Mouse (Mus musculus) kidney, adult 8-10 months (tissue): Measurements from ENCODE around the gene Dnajb12.

Source experiments
- DNase-seq, 2 experiments: peaks; one replicate each; pipeline ENCODE4 v3.0.0; 2022

Dnajb12 gene

DNA sequence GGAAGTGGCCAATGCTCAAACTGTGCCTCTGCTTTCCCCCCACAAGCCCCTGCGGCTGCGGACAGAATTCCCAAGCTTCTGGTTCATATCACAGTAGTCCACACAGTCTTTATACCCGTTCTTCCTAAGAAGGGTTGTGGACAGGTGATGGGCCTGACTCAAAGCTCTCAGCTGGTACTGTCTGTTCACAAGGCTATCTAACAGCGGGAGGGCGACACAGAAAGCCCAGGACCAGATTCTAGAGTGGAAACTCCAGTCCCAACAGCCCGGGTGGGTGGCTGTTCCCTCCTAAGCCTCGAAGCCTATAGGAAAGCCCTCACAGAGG is 41.1 kb downstream of the Dnajb12 start:
- no peak for DNase-seq

DNA sequence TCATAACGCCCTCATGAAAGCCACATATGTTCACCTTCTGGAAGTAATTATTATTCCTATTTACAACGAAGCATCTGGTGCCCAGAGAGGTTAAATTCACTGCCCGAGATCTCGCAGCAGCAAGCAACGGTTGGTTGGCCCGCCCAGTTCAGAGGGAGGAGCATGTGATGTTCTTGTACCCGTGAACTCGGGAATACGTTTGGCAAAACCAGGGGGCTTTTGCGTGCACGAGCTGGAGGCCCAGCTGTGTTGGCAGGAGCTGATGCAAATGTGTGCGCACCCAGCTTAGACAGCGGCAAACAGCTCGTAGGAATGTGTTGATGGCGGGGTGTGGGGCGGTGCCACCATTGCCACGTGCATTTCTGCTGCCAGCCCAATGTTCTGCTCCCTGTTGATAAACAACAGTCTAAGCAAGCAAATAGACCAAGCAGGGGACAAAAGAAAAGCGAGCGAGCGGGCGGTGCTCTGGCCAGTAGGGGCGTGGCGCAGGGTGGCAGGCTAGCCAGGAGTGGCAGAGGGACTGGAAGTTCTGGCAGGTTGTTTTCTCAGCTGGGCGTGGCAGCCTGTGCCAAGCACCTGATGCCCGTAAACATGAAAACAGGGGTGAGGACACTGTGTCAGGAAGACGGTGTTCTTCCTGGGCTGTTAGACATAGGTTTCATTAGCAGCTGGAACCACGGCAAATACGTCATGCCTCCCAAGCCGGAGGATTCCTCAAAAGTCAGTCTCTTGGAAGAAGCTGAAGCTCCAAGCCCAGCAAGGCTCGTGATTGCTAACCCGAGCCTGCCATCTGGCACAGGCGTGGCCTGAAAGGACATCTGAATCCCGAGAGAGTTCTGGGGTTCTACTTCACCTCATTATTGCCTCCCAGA is 41.7 kb downstream of the Dnajb12 start:
- peak; percentile 78 to 81 for DNase-seq

DNA sequence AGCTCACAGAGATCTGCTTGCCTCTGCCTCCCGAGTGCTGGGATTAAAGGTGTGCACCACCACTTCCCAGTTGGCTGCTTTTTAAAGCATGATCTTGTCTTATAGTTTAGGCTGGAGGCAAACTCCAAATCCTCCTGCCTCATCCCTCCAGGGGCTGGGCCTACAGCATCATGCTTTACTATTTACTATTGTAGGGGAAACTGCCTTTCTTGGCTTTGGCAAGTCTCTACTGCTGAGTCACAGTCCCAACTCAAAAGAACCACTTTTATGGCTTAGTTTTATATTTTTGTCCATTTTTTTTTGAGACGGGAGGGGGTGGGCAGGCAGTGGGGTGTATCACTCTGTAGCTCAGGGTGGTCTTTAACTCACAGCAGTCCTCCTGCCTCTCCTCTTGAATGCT is 44.1 kb downstream of the Dnajb12 start:
- no peak for DNase-seq

DNA sequence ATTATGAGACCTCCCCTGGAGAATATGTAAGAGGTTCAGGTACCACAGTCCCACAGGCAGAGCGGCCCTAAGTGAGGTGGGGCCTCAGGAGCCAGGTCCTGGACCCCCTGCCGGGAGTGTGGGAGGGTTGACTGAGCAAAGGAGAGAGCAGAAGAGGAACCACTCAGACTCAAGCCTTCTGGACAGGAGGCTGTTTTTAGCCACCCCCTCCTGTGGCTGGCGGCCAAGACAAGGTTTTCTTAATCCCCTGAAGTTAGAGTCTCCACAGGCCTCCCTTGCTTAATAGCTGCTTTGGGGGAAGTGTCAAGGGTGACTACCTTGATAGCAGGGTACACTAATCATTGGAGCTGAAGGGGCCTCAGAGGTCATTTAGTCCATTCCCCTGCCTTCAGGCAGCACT is 44.9 kb downstream of the Dnajb12 start:
- DNase-seq = no peak

DNA sequence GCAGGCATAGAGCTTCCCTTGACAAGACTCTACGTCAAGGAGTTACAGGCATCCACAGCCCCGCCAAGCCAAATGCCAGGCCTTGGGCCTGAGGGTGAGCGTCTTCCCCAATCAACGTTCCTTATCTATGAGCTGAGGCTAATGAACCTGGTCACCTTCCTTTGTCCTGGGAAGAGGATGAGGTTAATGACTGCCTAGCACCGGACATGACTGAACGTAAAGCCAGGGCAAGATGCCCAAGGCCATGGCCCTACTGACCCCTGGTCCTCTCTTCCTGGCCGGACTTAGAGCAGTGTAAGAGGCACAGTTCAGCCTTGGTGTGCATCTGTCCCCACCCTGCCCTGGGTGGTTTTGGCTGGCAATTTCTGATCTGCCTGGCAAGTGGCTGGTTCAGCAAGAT is 49.8 kb downstream of the Dnajb12 start:
- no peak for DNase-seq

DNA sequence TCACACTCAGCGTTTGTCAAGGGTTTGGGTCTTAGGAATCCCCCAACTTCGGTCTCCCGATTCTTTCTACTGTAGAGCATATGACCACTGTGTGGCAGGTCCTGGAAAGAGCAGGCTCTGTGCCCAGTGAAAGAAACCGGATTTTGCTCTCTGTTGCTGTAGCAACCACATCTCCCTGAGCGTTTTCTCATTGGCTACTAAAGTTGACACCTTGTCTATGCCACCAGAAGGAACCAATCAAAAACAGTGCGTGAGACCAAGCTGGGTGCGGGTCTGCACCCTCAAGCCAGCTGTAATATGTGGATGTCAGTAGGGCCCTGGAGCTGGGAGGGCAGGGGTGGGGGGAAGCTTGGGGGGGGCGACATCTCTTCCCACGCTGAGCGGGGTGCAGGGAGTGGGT is 51.6 kb downstream of the Dnajb12 start:
- no peak for DNase-seq

DNA sequence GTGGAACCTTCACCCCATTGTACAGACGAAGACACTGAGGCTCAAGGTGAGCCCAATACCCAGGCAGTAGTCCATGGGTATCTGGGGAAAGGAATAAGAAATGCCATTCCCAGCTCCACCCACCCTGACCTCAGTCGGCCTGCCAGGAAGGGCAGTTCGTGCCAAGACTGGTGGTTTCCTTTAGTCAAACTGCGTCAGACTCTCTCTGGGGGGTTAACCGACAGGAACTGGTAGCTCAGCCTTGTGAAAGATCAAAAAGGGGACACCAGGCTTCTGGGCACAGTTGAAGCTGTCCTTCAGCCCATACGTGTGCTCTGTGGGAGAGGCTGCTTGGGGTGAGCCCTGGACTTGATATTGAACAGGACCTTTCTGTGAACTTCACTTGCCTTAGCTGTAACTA is 53.2 kb downstream of the Dnajb12 start:
- peak in 1 of 2 experiments; percentile 47 for DNase-seq

DNA sequence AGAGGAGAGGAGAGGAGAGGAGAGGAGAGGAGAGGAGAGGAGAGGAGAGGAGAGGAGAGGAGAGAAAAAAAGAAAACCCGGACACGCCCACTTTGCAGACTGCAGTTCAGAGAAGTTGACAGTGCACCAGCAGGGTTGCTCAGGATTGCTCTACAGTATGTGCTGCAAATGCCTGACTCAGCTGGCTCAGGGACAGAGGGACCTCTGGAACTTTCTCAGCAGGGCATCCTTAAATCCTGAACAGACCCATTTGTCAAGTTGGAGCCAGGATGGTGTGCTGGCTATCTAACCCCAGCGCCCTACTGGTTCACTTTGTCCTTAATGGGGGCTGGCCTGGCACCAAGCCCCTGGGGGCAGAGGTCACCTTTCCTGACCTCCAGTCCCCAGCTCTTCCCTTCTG is 54.7 kb downstream of the Dnajb12 start:
- no peak for DNase-seq

DNA sequence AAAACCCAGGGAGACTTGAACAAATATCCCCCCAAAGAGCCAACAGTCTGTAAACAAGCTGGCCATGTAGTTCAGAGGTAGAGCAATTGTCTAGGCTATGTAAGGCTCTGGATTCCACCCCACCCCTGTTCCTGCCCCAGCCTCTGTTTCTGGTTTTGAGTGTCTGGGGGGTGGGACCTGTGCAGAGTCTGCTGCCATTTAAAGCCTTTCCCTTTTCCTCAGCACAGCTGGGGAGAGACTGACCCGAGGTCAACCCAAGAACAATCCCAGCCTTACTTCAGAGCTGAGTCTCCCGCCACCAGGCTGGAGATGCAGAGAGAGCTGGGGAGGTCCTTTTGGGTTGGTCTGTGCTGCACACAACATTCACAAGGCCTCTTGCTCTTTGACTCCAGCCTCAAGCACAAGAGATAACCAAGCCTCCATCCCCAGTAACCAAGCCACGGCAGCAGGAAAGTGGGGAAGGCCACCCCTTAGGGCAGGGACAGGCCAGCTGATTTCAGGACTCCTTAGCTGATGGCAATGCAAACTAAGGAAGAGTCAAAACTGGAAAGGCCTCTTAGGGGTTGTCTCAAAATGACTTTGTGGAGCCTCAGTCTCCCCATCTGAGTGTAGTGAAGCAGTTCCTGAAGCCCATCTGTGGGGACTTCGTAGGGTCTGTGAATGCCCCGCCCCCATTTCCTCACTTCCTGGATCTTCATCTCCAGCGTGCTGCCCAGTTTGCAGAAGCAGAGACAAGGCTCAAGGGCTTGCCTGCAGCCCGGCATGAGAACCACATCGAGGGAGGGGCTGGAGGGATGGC is 56.9 kb downstream of the Dnajb12 start:
- no peak for DNase-seq

DNA sequence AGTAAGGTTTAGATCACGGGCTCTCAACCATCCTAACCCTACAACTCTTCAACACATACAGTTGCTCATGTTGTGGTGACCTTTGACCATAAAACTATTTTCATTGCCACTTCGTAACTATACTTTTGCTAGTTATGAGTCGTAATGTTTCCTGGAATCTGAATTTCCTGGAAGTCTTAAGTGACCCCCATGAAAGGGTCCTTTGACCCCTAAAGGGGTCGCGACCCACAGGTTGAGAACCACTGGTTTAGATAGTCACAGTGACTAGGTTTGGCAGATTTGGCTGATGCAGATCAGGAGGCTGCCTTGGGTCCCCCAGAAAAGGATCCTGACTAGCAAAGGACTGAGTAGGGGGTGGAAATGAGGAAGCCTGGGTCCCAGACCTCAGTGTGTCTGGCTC is 59.3 kb downstream of the Dnajb12 start:
- no peak for DNase-seq

DNA sequence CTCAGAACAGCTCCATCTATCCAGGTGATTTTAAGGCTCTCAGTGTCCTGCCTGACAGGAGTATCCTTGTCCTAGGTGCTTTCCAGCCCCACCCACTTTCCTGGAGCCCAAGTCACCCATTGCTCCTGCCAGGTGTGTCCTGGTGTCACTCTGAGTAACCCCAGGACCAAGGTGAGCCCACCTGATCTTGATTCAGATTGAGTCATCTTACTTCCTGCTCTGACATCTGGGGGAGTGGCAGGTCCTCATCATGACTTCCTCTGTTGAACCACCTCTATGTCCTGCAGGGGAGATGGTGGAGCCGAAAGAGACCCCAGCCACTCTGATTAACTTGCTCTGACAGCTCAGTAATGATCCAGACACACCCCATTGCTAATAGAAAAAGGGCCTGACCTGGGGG is 59.7 kb downstream of the Dnajb12 start:
- no peak for DNase-seq

DNA sequence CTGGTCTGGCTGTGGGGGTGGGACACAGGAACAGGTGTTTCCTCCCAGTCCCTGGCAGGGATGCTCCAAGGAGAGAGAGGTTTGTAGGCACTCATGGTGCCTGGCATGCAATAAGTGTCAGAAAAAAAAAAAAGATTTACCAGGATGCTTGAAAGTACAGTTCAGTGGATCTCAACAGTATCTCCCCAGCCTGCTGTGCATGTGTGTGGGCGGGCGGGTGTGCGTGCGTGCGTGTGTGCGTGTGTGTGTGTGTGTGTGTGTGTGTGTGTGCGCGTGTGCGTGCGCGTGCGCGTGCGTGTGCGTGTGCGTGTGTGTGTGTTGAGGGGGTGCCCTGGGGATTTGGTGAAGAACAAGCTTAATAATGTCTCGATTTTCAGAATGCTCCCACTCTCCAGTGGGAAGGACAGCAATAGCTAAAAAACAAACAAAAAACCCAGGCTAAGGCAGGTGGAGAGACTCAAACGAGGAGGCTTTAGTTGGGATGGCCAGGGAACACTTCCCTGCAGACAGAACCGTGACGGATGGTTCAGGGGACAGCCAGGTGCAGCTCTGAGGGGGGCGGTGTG is 63.0 kb downstream of the Dnajb12 start:
- DNase-seq = no peak

DNA sequence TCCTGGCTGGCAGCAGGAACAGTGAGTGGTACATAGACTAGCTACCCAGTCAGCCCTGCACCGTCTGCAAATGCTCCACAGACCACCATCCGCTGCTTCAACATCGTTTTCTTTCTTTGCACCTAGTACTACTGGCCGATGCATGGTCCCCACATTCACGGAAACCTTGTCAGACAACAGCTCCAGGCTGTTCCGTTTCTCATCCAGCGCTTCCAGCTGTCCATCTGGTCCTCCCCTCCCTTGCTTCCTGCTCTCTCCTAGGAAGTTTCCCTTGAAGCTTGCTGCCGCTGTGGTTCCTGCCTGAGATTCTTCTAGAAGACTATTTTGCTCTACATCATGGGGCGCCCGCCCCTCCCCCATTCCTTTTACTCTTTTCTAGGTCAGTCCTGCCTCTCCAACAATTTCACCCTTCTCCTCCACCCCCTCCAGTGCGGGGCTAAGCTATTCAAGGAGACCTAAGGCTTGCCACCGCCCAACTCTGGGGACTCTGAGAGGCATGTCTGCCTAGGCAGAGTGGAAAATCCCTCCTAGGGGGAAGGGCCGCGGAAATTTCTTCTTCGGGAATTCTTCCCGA is 63.6 kb downstream of the Dnajb12 start:
- peak; percentile 58 to 72 for DNase-seq

DNA sequence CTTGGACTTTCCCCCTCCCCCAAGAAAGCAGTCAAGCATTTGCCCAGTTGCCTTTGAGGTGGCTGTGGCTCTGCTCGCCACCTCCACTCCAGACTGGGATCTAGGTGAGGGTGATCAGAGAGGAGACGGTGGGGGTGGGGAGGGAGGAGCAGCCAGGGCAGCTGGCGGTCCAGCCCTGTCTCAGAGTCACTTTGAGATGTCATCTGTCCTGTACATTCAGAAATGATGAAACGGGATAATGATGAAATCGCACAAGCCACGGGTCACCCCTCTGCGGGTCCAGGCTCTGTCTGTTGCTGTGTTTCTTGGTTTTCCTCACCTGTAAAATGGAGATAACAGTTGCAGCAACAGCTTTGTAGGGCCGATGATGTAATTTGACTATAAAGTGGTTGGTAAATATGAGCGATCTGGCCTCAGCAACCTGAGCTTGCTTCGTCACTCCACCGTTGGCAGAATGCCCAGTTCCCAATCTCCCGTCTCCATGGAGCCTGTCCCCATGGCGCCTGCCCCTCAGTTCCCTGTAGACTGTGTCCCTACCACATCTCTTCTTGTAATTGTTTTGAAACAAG is 64.1 kb downstream of the Dnajb12 start:
- DNase-seq = peak; percentile 71 to 74

DNA sequence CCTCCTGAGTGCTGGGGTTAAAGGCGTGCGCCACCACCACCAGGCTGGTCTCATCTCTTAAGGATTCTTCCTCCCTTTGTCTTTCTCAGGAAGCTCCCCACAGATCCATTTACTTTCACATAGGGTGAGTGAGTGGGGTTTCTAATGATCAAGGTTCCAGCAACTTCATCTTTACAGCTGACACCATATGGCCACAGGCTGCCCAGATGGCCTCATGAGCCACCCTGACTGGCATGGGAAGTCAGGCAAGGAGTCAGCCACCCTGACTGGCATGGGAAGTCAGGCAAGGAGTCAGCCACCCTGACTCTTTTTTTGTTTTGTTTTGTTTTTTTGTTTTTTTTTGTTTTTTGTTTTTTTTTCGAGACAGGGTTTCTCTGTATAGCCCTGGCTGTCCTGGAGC is 66.1 kb downstream of the Dnajb12 start:
- no peak for DNase-seq

DNA sequence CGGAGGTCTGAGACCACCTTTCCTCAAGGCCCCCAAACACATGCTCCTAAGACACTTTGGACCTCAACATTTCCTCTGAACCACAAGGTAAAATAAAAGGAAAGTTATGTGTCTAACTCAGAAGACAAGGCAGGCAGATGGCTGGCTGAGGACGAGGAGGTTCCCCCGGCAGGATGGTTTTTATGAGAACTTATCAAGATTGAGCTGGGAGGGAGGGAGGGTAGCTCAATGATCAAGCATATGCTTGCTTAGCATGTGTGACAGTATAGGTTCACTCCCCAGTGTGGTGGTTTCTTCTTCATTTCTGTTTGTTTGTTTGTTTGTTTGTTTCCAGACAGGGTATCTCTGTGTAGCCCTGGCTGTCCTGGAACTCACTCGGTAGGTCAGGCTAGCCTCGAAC is 67.0 kb downstream of the Dnajb12 start:
- DNase-seq = no peak

DNA sequence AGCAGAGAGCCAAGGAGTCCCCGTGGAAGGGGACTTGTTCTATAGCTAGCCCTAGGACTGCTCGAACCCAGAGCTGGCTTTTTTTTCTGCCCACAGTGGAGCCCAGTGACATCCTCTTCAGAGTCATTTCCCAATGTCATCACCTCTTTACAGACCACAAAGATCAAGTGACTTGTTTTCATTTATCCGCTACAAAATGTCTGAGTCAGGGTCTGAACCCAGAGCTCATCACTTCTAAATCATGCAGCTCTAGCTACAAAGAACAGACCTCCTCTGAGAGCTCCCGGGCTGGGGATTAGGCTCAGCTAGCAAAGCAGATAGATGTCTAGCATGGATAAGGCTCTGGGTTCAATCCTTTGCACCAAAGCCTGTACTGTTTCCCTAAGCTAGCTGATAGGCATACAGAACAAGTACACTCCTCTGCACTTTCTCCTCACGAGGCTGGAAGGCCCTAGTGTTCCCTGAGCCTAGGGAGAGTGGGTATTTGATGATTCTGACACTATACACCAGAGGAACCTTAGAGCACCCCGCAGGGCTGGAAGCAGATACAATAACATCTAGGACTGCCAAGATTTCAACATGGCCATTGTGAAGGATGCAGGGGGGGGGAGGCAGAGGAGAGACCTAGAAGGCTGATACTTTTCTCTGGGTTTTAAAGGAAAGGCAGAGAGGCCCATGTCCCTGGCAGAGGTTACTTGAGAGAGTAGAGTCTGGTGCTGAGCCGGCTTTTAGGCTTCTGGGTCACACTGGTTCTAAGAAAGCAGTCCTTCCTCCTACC is 68.1 kb downstream of the Dnajb12 start:
- DNase-seq = no peak

DNA sequence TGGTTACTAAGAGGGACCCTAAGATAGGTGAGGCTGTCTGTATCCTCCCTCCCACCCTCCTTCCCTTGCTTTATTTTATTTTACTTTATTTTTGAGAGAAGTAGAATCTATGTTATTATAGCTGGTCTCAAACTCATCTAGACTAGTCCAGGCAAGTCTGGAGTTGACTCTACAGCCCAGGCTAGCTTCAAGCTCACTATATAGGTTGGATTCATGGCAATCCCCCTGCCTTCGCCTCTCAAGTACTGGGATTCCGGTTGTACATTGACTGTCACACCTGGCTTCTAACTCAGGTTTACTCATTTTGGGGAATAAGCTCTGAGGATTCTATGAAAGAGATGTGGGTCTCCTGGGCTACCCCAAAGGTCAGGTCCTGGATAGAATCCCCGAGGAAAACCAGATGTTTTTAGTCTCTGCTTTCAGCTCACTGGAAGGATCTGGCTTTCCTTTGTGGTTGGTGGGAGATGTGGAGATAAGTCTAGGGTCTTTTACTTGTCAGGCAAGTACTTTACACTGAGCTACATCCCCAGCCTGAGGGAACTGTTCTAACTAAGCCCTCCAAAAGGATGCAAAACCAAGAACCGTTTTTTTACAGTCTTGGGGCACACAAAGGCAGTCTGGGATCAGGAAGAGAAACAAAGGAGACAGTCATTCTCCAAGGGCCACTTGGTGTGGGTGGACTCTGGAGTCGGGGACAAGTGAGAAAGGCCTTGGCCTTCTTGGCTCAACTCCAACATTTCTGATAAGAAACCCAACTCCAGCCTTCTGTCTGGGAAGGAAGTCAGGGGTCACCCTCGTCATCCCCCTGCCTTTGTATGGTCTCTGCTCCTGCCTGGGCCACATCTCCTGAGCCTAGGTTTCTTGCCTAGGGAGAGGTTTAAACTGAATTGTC is 69.3 kb downstream of the Dnajb12 start:
- no peak for DNase-seq
